Mouse (Mus musculus) thymus, postnatal 10 days (tissue): Measurements from ENCODE around the gene Pon3.

Experiments
- DNase-seq, 2 experiments: peaks; one replicate each; pipeline ENCODE4 v3.0.0; 2021; ENCODE audit warnings: low spot score in 2 of 2

Gene Pon3

GRCm38 (mm10) chr6:5255722-5256451 is at the start of gene Pon3:
Gene Pon3 (minus strand): TSS chr6:5256286.
- peak; percentile 4 to 23 for DNase-seq

GRCm38 (mm10) chr6:5304956-5305355 is 48.9 kb upstream of the Pon3 start:
- no peak for DNase-seq

GRCm38 (mm10) chr6:5300629-5301028 is 44.5 kb upstream of the Pon3 start:
- no peak for DNase-seq

GRCm38 (mm10) chr6:5299561-5299960 is 43.5 kb upstream of the Pon3 start:
- DNase-seq = no peak

GRCm38 (mm10) chr6:5298092-5298554 is 42.0 kb upstream of the Pon3 start, which contains the start of gene Pon2:
Gene Pon2 (minus strand): TSS chr6:5298455.
- peak; percentile 84 for DNase-seq

- DNase-seq = peak; percentile 30 to 39
These were observed 41.4 kb upstream of the Pon3 start for GRCm38 (mm10) chr6:5297321-5298091.

GRCm38 (mm10) chr6:5296067-5296466 is 40.0 kb upstream of the Pon3 start:
- DNase-seq = no peak

GRCm38 (mm10) chr6:5294659-5295449 is 38.8 kb upstream of the Pon3 start:
- DNase-seq = no peak

GRCm38 (mm10) chr6:5292841-5293240 is 36.8 kb upstream of the Pon3 start:
- DNase-seq = no peak

GRCm38 (mm10) chr6:5291450-5291849 is 35.4 kb upstream of the Pon3 start:
- DNase-seq = no peak

- DNase-seq = no peak
These were observed 31.8 kb upstream of the Pon3 start for GRCm38 (mm10) chr6:5287919-5288318.

GRCm38 (mm10) chr6:5287392-5287791 is 31.3 kb upstream of the Pon3 start:
- no peak for DNase-seq

- DNase-seq = no peak
These were observed 26.3 kb upstream of the Pon3 start for GRCm38 (mm10) chr6:5282418-5282817.

- DNase-seq = no peak
These were observed 24.7 kb upstream of the Pon3 start for GRCm38 (mm10) chr6:5280576-5281305.

GRCm38 (mm10) chr6:5277972-5278371 is 21.9 kb upstream of the Pon3 start:
- no peak for DNase-seq

- DNase-seq = no peak
These were observed 13.6 kb upstream of the Pon3 start for GRCm38 (mm10) chr6:5269641-5270040.

- no peak for DNase-seq
These were observed 8.7 kb upstream of the Pon3 start for GRCm38 (mm10) chr6:5264793-5265192.

GRCm38 (mm10) chr6:5263250-5263999 is 7.3 kb upstream of the Pon3 start:
- no peak for DNase-seq

- DNase-seq = no peak
These were observed 6.5 kb upstream of the Pon3 start for GRCm38 (mm10) chr6:5262322-5263249.

- no peak for DNase-seq
These were observed 795 bp downstream of the Pon3 start for GRCm38 (mm10) chr6:5255291-5255690.
